Mouse (Mus musculus) gastrocnemius, adult 8-10 months (tissue): ENCODE measurements at regions not wholly inside any gene's neighbourhood (a gene's known extent, or its start where the extent isn't known, plus 50 kb on each side); places are given as distances from the start of the nearest gene placed in this dataset.

Experiments
- DNase-seq, 2 experiments: peaks; one replicate each; pipeline ENCODE4 v3.0.0; 2022; ENCODE audit warnings: low spot score in 2 of 2

DNA sequence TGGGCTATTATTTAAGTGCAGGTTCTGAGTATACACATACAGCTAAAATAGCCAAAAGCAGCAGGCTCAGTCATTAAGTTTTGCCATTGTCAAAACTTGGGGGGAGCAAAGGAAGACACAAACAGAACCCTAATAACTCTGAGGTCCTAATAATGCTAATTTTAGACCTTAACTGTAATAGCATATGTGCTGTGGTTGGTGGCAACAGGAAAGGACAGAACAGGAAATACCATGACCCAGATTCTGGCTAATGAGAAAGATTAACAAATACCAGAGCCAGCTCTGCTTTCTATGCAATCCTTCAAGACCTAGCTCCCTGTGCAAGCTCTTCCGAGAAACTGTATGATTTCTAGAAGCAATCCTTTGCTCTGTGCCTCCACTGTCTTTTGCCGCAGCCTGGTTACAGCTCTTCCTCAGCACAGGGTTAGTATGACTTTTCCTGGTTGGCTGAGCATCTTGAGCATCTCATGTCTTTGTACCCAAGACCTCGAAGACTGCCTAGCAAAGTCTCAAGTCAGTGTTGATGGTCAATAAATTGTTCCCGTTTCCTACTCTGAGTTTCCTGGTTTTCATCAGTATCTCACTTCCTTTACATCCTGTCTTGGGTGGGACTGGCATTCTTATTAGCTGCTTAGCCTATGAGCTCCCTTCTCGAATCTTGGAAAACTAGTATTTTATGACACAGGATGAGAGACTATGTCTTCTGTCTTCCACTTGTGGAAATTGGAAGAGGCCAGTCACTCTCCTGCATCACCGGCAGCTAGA lies 49.9 kb upstream of the Eed start:
- DNase-seq: no peak

GRCm38 (mm10) chr7:90033086-90033485 lies 52.3 kb upstream of the Eed start:
- DNase-seq: no peak

DNA sequence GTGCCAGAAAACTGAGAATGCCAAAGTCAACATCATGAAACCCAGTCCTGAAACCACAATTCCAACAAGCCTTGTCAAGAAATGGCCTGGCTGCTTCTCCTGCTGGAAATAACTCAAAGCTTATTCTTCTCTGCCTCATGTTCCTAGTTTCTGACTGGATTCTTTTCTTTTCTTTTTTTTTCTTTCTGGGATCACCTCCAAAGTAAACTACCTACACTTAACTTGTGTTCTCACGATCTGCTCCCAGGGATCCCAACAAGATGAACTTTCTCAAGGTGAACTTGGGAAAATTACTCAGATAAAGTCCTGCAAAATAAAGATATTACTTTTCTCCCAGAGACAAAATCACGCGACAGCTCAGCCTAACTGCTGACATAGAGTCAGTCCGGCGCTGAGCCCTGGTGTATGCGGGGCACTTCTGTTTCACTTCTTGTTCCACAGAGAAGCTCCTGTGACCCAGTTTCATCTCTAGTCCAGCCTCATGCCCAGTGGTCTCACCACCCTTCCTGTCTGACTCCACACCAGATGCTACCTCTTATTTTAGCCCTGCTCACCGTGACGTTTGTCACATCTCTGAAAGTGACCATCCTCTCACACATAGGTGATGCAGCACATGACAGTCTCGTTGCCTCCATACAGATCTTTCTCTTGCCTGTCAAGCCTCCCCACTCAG lies 53.0 kb upstream of the Eed start:
- no peak for DNase-seq

- no peak for DNase-seq
Measured at GRCm38 (mm10) chr7:90034498-90034897, 53.7 kb upstream of the Eed start.

DNA sequence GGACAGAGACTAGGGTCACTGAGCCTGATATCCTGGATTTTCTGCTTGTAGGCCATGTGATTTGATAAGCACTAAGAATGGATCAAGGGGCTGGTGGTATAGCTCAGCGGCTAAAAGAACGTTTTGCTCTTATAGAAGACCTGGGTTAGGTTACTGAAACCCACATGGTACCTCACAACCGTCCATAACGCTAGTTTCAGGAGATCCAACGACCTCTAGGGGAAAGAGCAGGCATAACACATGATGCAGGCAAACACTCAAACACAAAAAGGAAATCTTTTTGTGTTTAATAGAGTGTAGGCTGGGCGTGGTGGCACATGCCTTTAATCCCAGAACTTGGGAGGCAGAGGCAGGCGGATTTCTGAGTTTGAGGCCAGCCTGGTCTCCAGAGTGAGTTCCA lies 54.6 kb upstream of the Eed start:
- DNase-seq: no peak

DNA sequence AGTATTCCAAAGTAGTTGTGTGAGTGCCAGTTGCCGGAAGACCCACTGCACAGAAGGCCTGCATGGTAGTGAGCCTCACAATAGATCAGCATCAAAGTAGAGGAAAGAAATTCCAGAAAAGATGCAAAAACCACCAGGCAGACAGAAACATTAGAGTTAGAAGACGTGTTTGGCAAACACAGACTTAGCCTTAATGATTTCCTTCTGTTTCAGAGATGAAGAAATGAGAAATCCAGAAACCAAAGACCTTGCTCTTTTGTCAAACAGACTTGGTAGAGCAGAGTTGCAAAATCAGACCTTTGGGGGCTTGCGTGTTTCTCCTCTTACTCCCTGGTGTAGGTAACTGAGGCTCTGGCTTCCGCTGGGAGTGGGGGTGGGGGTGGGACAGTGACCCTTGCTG lies 57.0 kb upstream of the Eed start:
- no peak for DNase-seq

DNA sequence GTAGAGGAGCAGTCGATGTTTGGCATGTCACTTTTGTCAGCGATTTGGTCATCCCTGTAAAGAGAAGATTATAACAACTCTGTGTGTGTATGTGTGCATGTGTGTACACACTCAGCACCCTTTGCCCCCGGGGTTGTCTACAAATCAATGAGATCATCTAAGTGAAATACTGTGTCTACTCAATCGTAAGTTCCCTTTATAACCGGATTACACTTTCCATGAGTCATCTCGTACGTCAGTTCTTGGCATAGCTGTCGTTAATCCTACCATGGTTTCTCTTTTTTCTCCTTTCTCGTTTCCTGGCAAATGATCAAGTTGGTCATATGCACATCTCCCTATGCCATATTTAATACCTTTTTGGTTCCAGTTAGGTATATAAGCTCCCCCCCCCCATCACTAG lies 58.7 kb upstream of the Eed start:
- no peak for DNase-seq

GRCm38 (mm10) chr7:90040581-90041340 lies 60.0 kb upstream of the Eed start:
- DNase-seq: peak; percentile 72

DNA sequence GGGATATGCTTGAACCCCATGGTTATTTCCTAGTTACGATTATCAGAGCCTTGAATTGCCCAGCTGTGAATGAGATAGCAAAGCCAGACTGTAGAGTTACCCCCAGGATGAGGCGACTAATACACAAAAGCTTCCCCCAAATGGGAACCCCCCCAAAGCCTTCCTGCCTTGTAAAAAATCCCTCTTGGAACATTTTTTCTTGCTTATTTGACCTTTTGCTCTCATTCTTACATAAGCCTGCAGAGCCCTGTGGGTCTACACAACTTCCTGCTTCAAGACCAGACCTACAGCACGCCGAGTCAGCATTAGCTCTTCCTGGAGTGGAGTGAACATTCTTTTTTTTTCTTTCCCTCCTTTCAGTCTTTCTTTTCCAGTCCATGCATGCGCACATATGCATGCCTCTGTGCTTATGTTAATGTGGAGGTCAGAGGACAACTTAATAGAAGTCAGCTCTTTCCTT lies 60.8 kb upstream of the Eed start:
- no peak for DNase-seq

- DNase-seq: no peak
Measured at GRCm38 (mm10) chr7:90042364-90042763, 61.6 kb upstream of the Eed start.

GRCm38 (mm10) chr7:90043526-90043925 lies 62.7 kb upstream of the Eed start:
- no peak for DNase-seq

DNA sequence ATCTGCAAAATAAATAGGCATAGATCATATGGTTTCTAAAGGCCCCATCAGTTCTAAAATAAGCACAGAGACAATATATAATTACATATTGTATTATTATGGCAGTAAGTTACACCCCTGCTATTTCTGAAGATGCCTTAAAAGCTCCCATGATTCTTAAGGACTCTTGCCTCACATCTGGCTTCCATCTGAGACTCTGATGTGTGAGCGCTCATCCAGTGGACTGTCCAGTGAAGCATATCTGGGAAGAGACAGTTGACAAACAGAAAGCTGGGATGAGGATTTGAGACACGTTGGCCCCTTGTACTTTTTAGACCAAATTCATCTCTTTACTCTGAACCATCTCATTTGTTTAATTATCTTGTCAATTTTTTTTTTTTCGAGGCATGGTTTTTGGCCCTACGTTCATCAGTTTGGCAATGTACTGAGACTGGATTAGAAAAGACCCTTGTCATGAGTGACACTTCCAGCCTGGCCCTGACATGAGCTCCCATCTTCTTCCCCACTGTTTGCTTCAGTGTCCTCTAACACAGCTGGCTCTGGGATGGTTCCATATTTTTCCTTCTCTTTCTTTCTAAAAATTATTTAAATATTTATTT lies 63.4 kb upstream of the Eed start:
- DNase-seq: no peak

GRCm38 (mm10) chr7:90045208-90045800 lies 64.5 kb upstream of the Eed start:
- no peak for DNase-seq

- DNase-seq: no peak
Measured at GRCm38 (mm10) chr7:90046228-90046627, 65.4 kb upstream of the Eed start.

GRCm38 (mm10) chr7:90046862-90047261 lies 66.1 kb upstream of the Eed start:
- DNase-seq: no peak

GRCm38 (mm10) chr7:90048401-90049307 lies 67.9 kb upstream of the Eed start:
- no peak for DNase-seq

- peak; percentile 35 to 66 for DNase-seq
Measured at GRCm38 (mm10) chr7:90049831-90050237, 69.1 kb upstream of the Eed start.

DNA sequence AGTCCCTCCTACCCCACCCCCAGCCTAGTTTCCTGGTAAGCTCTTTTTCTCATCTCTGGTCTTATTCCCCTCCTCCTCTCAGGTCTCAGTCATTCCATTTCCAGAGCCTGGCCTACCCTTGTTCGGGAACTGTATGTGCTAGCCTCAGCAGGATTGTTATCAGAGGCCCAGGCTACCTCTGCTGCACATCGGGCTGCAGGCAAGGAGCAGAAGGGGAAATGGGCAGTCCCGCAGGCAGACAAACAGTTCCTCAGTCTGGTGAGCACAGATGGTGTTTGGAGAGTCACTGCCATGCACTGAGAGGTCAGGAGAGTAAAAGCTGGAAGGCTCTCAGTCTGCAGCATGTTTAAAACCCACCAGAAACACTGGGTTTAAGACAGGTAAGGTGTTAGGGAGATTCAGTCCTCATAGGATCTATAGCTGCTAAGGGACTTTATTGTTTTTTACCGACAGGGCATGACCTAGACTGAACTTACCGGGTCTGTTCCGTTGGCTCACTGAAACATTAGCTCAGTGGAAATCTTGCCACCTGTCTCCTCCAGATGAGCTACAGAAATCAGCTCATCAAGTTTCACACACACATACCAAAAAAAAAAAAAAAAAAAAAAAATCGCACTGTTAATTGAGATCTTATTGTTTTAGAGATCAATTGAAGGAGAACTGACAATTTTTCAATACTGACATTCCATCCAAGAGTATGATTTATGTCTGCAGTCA lies 74.2 kb upstream of the Eed start:
- no peak for DNase-seq

DNA sequence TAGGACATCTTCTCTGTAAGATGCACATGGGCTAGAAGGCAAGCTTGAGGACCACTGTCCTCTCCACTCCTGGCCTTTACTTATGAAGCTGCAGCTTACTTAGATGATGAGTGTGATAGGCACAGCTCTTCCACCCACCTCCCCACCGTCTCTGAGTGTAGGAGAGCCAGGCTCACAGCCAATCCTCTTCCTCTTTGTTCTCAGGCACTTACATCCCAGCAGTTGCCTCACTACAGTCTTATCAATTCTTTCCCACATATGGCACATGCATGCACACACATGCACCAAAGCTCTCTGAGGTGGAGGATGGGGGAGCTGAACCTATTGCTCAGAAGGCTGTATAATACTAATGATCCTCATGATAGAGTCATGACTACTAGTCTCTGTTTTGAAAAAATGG lies 72.1 kb upstream of the Picalm start:
- no peak for DNase-seq

- DNase-seq: no peak
Measured at GRCm38 (mm10) chr7:90058636-90059035, 71.4 kb upstream of the Picalm start.
